Mouse (Mus musculus) brain, embryonic 14.5 days (tissue): ENCODE measurements around the gene Ap4e1.

ENCODE experiments used
- CTCF ChIP-seq: fragments of 200-500 bp; IDR thresholded peaks from 2 replicates; pipeline ENCODE4 v1.5.1; 2012; ENCODE audit warnings: inconsistent platforms, mild to moderate bottlenecking, moderate library complexity, borderline replicate concordance; ENCODE audit not compliant: insufficient read depth, insufficient read length; ENCODE audit errors: extremely low read depth
- POLR2A ChIP-seq: fragments of 200-500 bp; IDR thresholded peaks from 2 replicates; pipeline ENCODE4 v1.6.1; 2012; ENCODE audit warnings: mild to moderate bottlenecking, inconsistent platforms, borderline replicate concordance; ENCODE audit not compliant: poor library complexity, insufficient read depth, insufficient read length, severe bottlenecking; ENCODE audit errors: extremely low read depth

- TF ChIP-seq CTCF (no peak), POLR2A (no peak)
Measured at GRCm38 (mm10) chr2:127092000-127092399, 83.5 kb downstream of the Ap4e1 start.
